Mouse (Mus musculus): ENCODE measurements around the gene Tmem156.

Gene Tmem156

DNA sequence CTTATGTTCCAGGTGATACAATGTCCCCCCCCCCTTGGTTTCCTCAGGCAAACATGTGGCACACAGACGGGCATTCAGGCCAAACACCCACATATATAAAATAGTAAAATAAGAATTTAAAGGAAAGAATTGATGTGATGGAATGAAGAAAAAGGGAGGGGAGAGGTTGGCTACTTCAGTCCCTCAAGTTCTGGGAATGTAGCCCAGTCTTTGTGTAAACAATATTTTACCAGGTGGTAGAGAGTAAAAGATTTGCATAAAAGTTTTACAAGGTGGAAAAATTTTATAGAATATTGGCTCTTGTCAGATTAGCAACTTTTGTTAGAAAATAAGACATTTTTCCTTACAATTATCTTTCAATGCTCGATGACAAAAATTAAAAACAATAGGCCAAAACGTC is 4.9 kb upstream of the Tmem156 start:
- DNase-seq (ENCODE audit: low spot score): no peak

DNA sequence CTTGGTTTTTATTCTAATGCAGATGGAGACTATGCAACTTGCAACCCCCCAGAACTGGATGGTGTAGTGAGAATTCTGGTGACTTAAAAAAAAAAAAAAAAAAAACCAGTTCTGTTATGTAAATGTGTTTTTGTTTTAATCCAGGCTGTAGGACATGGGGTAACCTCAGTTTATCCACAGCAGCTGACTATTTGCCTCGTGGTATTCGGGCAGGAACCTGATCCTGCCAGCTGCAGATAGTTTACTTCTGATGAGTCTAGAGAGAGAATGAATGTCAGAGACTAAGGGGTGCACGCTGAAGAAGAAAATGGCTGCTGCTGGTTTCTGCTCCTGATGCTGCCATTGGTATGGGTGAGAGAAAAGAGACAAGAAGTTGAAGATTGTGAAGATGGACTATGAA is 4.2 kb upstream of the Tmem156 start:
- DNase-seq (ENCODE audit: low spot score): no peak

DNA sequence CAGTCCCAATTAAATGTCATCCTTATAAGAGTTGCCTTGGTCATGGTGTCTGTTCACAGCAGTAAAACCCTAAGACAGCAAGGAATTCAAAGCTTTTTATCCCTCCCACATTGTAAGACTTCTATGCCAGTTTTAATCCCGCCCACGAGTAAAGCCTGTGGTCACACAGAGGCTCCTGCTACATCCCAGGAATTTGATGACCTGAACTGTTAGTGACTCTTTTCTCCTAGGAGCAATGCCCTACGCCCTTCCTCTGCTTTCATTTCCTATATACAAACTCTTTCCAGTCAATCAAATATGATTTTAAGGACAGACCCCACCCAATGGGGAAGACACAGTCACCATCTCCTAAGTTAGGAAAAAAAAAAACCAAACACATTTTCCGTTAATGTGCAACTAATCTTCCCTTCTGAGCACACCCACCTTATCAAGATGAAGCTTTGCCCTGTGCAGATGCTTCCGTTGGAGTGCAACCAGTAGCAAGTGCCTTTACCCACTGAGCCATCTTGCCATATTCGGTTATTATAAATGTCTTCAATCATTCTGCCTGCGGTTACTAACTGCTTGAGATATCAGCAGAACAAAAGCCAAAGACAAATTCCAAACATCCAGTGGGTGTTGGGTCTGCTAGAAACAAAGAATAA is 3.1 kb upstream of the Tmem156 start:
- no peak for DNase-seq (ENCODE audit: low spot score)

DNA sequence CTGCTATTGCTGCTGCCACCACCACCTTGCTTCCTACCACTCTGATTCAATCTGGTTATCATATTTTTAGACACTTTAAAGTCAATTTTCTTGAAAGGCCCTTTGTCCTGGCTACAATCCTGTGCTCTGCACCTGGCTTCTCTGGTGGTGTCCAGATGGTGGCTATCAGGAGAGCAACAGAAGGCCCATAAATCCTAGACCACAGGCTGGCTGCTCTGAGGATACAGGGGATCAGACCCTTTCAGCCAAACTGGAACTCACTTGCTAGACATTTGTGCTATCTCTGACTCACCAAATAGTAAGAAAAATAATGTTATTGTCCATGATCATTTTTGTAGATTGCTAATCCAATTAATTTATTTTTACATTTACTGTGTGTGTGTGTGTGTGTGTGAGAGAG is 1.8 kb upstream of the Tmem156 start:
- DNase-seq (ENCODE audit: low spot score): no peak

DNA sequence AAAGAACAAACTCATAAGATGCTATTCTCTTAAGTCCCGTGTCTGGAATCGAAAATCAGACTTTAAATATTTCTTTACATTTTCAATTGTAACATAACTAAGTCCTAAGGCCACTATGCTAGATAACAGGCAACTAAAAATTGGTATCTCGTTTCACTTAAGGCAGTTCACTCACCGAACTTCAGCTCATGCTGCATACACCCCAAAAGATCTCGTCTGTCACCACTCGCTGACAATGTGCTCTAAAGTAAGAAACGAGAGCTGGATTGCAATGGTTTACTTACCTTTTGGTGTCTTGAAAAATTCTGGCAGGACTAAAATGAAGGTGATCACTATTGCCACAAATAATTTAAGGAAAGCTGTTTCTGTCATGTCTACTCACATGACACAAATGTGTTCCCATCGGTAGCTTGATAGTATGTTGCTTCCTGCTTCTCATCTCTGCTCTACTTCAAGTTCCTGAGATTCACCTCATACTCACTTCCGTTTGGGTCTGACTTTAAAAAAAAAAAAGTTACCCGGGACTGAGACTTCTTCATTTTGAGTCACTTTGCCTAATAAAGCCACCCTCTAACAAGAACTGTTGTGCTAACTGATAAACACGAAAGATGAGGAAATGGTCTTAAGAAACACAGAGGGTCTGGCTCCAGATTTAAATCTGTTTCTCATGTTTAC is 611 bp downstream of the Tmem156 start:
- DNase-seq (ENCODE audit: low spot score): no peak

DNA sequence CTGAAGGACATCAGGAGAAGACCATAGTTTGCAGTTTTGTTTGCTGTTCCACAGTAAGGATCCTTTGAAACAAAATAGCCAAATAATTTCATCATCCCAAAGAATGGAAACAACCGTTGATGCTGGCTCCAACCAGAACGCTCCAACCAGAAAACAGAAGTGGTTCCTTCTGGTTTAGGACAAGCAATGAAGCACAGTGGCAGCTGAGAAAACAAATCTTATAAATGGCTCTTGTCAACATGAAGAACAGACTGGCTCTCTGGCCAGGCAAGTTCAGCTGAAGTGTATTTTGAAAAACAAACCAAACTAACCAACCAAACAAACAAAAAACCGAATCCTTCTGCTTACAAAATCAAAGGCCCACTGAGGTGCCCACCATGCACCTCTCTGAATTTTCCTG is 2.2 kb downstream of the Tmem156 start:
- DNase-seq (ENCODE audit: low spot score): no peak

DNA sequence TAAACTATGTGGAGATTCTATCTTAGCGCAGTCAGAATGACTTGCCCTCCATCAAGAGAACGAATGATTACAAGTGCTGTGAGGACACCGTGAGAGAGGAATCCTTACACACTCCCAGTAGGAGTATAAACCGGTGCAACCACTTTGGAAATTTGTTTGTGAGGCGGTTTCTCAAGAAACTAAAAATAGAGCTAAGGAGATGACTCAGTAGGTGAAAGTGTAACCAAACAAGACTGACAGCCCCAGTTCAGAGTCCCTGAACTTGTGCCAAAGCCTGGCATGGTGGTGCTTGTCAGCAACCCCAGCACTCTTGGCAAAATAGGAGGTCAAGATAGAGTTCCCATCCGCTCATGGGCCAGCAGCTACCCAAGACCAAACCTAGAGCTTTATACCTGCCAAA is 5.4 kb downstream of the Tmem156 start:
- no peak for DNase-seq (ENCODE audit: low spot score)

DNA sequence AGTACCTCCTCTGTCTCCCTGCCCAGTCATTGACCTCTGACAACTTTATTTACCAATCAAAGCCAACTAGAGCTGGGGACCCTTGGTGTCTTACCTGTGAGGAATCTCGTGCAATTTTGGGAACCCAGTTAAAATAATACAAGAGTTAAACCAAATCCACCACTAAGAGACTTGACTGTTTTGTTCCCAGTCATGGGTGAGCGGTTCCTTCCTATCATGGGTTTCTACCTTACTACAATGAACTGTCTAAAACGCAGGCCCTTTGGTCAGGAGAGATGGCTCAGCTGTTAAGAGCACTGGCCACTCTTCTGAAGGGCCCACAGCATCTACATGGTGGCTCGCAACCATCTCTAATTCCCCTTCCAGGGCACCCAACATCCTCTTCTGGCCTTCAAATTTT is 10.1 kb downstream of the Tmem156 start:
- no peak for DNase-seq (ENCODE audit: low spot score)

DNA sequence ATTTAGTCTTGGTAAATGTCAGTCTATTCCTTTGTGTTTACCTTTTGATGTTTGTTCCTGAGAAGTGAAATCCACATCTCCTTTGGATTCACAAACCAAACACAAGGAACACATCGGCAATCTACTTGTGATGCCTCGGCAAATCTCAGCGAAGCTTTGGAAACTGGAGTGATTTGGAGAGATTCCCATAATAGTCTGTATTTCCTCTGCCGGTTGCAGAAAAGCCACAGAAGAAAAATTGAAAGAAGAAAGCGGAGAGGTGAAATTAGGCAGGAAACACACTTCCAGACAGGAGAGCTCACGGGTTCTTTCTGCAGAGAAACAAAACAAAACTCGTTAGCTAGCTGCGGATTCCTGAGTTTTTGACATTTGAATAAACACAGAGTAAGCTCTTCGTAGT is 12.1 kb downstream of the Tmem156 start:
- no peak for DNase-seq (ENCODE audit: low spot score)

DNA sequence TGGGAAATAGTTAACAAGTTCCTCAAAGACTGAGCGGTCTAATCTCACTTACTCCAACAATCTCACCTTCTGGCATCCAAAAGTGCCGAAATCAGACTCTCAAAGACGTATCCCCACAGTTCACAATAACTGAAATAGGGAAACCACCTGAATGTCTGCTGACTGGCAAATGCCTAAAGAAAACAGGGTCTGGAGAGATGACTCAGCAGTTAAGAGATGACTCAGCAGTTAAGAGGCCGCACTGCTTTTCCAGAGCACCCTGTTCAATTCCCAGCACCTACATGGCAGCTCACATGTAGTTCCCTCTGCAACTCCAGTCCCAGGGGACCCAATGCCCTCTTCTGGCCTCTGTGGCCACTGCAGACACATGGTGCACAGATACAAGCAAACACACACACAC is 13.9 kb downstream of the Tmem156 start:
- DNase-seq (ENCODE audit: low spot score): no peak

DNA sequence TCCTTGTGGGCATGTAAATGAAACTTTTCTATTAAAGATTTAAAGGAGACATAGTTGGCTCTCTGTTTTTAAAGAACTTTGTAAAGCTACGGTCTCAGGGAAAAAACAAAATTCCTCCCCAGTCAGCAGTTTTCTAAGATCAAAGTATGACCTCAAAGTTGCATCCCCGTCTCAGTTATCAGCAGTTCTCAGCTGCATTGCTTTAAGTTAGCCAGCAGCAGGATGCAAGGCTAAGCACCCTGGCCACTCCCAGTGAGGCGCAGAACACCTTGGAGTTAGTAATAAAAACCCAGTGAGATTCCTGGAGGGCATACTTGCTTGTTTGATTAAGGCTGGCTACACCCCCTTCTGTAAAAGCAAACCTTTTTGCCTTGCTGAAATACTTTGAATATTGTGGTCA is 15.2 kb downstream of the Tmem156 start:
- no peak for DNase-seq (ENCODE audit: low spot score)

DNA sequence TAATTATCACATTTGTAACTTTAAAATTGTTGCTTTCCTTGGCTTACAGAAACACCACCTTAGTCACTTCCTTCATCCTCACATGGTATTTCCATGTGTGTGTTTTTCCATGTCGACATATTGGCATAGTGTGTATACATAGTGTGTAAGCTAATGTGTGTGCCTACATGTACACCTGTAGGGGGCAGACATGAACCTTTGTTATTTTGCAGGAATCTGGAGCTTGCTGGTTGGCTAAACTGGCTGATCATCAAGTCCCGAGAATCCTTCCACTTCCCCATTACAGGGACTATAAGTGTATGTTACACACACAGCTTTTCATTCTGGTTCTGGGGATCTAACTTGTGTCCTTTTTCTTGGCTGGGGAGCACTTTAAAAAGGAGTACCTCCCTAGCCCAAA is 15.8 kb downstream of the Tmem156 start:
- no peak for DNase-seq (ENCODE audit: low spot score)

DNA sequence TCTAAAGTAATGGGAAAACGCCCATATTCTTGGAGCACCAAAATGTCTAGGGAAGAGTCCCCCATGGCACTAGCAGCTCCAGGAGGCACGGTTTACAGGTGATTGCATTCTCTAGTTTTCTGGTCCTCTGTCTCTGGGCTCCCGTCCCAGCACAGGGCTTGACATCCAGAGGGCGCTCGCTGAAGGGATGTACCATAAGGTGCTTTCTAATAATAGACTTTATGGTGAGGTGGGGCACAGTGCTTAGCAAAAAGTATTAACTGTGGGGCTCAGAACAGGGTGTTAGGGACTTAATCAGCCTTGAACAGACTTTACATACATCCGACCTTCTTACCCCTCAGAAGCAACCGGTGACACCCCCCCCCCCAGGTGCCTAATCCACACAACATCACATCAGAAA is 17.2 kb downstream of the Tmem156 start:
- DNase-seq (ENCODE audit: low spot score): peak; percentile 48

DNA sequence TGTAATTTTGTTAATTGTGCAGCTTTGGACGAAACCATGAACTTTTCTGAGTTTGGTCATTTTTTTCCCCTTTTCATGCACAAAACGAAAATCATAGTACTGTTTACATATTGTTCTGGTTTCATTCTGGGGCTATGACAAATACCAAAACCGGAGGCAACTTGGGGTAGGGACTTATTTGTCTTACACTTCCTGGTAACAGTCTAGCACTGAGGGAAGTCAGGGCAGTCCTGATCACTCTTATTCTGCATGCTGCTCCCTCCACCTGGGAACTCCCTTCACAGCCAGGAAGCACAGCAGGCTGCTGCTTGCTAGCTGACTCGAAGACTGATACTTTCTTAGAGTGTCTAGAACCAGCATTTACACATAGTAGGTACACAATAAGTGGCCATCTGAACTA is 18.7 kb downstream of the Tmem156 start:
- DNase-seq (ENCODE audit: low spot score): no peak

DNA sequence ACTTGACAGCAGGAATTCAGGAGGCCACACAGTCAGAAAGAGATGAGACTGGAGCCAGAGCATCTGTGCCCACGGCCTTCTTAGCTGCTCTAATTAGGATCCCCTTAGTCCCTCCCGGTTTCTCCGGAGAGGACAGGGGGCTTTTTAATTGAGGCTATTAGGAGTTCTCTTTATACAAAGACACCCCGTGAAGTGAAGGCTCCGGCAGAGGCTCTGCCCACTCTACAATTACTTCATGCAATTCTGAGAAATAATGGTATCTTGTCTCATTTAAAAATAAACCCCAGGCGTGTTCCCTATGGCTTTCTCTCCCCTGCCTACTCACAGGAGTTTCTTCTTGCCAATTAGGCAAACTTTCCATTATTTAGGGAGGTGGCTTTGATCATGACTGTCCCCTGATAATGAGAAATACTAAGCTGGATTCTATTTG is 20.2 kb downstream of the Tmem156 start:
- no peak for DNase-seq (ENCODE audit: low spot score)

DNA sequence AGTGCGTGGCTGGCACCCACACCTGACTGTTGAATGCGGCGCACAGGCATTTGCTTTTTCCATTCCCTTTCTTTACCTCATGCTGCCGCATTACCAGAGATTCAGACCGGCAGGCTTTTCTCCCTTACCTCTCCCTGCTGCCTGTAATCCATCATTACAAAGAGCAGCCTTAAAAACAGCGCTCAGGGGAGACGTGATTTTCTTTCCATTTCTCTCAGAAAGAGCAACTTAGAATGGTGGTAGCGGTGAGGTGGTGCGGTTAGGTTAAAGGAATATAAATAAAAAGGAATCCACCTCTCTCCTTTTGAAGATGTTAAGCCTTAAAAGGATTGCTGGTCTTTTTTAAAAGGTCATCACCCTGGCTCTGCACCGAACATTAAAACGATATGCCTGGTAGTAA is 22.1 kb downstream of the Tmem156 start:
- no peak for DNase-seq (ENCODE audit: low spot score)

DNA sequence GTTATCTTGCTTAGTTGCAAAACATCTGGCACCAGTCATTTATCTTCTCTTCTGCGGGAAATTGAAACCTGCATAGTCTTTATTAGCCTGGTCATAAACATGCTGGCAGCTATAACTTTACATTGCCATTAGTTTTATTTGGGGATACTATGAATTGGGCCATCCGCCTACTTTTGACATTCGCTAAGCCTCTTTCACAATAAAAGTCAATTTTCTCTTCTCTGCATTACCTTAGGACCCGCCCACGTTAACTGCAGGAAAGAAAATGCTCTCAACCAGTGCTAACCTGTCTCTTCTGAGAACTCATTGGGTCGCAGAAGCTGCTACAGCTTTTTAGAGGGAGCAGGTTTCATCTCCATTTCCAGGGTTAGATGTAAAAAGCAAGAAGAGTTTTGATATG is 23.8 kb downstream of the Tmem156 start:
- no peak for DNase-seq (ENCODE audit: low spot score)

DNA sequence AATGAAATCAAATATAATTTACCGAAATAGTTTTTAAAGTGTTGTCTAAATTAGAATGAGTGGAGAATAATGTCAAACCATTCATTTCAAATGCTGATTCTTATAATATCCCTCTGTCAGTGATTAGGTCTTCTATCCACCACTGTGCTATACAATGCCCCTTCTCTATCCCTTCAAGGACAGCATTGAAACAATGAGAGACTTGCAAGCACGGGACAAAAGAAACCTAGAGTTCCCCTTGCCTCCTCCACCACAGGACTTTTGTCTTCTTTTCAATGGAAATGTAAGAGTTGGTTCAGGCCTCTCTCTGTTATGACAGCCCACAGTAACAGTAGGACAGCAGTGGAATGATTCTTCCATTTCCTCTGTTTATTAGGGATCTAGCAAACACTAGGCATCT is 28.7 kb downstream of the Tmem156 start:
- DNase-seq (ENCODE audit: low spot score): no peak

DNA sequence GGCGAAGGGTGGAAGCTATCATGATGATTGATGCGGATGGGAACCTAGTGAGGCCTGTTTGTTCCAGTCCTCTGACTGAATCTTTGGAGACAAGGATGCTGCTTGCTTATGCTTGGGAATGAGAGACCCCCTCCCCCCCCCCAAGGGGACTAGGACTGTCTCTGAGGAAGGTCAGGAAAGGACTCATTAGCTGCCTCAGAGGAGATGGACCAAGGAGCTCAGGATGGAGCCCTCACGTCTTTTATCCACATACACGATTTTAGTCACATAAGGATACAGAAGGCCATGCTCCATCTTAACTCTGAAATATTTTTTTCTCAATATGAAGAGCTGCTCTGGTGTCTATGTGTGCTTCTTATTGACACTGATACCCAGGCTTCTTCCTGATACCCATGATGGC is 29.7 kb downstream of the Tmem156 start:
- DNase-seq (ENCODE audit: low spot score): no peak

DNA sequence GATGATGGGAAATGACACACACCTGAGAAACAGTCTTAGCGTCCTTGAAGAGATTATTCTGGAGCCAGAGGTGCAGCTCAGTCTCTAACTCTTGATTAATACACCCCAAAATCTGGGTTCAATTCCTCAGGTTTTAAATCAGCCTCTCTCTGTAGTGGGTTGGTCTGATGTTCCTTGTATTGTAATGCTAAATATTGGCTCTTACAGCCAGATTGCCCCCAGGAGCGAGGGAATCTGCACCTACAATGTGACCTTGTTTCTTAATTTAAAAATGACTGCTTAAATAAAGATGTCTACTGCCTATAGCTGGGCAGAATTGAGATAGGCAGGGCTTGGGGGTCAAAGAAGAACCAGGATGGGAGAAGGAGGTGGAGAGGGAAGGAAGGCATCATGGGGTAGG is 32.1 kb downstream of the Tmem156 start:
- no peak for DNase-seq (ENCODE audit: low spot score)

DNA sequence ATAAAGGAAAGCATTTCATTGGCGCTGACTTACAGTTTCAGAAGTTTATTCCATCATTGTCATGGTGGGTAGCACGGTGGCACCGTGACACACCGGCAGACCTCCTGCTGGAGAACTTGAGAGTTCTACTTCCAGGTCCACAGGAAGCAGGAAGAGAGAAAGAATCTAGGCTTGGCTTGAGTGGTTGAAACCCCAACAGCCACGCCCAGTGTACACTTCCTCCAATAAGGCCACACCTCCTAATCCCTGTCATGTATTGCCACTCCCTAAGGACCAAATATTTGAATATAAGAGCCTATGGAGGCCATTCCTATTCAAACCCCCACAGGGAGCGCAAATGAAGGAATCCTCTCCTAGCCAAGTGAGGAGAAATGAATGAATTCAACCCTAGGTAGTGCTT is 34.3 kb downstream of the Tmem156 start:
- DNase-seq (ENCODE audit: low spot score): no peak

DNA sequence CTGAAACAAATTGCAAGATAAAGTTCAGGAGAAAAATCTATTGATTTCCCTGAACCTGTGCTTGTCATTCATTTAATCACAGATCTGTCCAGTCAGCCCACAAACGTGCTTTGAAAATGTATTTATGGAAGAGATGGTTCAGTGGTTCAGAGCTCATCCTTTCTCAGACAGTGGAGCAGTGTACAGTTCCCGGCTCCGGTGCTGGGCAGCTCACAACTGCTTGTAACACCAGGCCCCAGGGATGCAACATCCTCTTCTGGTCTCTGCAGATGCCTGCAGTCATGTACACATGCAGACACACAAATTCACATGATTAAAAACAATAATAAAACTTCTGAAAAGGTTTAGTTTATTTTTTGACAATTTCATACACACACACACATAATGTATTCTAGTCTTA is 40.4 kb downstream of the Tmem156 start:
- no peak for DNase-seq (ENCODE audit: low spot score)

DNA sequence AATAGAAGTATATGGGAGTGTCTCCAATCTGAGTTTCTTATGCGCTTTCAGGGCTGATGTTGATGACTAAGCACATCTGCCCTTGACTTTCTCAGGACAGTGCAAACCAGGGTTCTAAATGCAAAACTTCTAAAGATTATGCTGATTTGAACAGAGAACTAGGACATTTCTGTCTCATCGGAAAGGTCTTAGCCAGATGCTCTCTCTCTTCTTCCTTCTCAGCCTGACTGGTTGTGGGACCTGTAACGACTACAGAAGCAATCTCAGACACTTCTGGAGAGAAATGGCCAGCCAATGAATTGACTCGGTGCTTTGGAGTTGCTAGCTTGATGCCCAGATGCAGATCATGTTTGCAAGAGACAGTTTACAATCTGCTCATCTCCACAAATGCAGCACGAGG is 42.1 kb downstream of the Tmem156 start:
- DNase-seq (ENCODE audit: low spot score): no peak

DNA sequence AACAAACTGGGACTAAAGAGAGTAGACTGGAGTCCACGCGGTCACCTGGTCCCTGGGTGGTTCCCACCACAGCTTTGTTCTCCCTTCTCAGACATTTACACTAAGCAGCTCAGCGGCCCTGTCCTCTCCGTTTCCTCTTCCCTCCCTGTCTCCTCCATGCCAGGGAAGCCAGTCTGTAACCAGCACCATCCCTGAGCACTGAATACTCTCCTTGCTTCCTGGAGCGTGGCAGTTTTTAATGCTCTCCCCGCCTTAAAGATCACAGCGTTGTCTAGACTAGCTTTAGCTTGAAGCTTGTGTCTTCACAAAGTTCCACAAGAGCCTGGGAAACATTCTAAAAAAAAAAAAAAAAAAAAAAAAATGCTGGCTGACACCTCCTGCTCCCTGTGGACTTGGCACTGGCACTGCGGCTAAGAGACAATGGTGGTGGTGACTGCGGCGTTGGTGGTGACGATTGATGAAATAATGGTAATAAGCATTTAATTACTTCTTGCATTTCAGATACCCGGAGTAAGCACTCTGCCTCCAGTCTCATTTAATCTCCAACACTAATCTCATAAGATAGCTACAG is 44.6 kb downstream of the Tmem156 start:
- DNase-seq (ENCODE audit: low spot score): no peak
